Mouse (Mus musculus) hindlimb bud, embryonic 11.5 days (tissue): ENCODE results near the gene Abcd4.

ENCODE experiments used
- DNase-seq: peaks from one replicate; pipeline ENCODE4 v3.0.0-alpha.2; 2012; ENCODE audit warnings: low read depth, low spot score; ENCODE audit errors: extremely low spot score

Abcd4 gene

DNA sequence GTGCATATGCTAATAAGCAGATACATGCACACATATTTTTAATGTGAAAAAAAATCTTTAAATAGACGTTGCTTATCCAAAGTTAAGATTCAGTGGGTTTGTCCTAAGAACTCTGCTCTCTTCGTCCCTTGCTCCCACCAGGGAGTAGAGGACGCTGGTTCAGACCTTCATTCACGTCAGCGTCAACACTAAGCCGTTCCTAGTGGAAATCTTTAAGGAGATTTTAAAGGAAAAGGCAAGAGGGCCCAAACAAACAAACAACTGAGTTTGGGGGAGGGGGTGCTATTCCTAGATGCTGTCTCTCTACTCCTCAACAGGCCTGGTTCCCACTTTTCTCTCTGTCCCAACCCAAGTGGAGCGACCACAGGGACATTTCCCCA is 44.9 kb downstream of the Abcd4 start:
- no peak for DNase-seq

DNA sequence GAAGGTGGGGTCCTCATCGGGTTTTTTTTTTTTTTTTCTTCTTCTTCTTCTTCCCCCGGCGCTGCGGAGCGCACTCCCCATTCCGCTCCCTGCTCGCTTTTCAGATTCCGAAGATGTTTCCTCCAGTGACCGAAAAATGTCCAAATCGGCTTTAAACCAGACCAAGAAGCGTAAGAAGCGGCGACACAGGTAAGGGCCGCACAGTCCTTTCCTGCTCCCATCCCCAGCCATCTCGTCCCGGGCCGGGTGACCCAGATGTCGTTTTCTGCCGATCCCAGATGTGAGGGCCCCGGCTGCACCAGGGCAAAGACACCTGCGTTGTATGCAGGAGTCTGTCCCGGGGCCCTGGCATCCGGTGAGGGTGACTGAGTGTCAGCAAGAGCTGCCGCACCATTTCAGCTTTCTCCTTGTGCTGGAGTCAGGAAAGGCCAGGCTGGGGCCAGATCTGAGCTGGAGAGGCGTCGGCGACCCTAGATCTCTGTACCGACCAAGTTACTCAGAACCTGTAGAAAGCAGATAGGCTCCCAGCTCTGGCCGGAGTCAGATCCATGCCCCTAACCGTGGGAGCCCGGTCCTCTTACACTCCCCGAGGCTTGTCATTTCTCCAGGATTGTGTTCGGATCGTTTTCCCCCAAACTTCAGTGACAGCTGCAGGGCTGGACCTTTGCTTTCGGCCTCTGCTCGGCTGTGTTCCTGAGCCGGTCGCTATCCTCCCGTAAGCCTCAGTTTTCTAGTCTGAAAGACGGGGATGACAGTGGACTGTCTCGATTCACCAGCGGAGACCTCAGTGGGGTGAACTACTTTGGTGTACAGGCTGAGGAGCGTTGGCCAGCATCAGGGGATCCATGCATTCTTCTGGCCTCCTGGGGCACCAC is 45.5 kb downstream of the Abcd4 start:
- no peak for DNase-seq

DNA sequence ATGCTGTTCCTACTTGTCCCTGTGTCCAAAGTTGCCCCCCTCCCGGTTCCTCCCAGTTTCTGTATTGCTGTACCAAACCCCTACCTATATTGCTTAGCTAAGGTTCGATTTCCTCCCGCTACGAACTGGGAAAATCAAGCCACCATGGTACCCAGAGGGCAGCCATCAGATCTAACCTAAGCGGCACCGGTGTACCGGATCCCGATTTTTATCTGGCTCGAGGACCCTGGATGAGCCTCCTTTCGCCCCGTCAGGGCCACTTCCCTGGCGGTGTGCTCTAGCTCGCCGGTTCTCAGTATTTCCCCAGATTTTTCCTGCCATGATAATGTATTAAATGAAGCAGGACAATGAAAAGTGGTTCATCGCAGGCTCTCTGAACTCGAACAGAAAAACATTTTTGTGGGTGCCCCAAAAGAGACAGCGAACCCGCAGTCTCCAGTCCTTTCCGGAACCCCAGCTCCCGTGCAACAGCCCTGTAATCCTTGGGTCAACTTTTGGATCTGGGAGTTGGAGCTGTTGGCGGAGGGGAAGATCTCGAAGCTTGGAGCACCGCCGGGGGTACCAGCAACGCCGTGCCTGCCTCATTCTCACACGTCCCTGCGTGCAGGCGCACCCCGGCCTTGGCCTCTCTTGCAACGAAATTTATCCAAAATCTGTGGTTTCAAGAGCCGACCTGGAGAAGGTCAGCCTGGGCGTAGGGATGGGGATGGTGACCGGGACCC is 46.4 kb downstream of the Abcd4 start:
- DNase-seq = no peak

DNA sequence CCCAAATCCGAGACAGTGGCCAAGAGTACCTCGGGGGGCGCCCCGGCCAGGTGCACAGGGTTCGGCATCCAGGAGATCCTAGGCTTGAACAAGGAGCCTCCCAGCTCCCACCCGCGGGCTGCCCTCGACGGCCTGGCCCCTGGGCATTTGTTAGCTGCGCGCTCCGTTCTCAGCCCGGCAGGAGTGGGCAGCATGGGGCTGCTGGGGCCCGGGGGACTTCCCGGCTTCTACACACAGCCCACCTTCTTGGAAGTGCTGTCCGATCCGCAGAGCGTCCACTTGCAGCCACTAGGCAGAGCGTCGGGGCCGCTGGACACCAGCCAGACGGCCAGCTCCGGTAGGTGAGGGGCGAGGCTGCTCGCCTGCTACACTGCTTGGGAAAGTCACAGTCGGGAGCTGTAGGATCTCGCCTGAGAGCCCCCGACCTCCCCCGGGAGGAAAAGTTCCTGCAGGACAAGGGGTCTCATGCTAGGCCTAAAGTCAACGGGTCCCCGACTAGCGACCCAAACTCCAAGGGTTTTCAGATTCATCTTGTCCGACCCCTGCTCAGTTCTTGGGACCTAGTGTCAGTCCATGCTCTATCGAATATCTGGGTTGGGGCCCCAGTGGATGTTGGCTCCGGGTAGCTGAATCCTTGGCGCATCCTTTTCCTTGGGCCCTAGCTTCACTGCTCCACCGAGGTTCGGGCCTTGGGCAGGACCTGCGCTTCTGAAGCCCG is 47.1 kb downstream of the Abcd4 start:
- no peak for DNase-seq

DNA sequence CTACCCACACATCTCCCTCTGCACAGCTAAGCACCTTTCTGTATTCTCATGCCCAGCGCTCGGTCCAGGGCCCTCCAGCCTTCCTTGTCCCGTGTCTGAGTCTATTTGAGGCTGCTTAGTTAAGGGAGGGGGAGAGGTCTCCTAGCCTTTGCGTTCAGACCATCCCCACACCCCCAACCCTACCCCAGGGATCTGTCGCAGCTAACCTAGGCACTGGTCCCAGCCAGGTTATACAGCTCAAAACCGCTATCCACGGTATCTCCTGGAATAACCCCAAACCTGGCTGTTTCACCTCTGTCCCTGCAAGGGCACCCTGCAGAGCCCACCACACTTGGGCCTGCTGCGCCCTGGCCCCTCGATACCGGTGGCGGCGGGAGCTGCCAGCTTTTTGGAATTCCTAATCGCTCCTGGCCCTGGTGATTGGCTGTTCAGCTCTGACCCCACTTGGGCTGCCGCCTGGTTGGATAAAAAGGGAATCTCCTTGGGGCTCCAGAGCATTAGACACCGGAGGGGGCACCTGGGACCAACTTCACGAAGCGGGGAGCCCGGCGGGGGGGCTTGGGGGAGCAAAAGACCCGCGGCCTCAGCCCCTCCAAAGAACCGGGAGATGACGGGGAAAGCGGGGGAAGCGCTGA is 47.8 kb downstream of the Abcd4 start, which contains the start of gene Vsx2:
Gene Vsx2 (plus strand): TSS at position 427 of the 635 bp plus-strand sequence.
- no peak for DNase-seq

DNA sequence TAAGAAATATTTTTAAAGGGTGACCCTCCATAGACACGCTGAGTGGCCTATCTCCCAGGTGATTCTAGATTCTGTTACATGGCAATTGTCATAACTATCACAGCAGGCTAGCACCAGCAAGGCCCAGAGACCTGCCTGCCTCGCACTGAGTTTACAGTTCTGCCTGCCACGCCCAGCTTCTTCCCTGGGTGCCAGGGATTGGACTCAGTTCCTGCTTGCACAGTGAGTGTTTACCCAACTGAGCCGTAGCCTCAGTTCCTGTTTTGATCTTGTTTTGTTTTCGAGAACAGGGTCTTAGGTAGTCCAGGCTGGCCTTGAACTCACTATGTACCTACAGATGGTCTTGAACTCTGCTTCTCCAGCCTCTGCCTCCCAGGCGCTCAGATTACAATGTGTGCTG is 49.6 kb downstream of the Abcd4 start:
- DNase-seq = no peak

DNA sequence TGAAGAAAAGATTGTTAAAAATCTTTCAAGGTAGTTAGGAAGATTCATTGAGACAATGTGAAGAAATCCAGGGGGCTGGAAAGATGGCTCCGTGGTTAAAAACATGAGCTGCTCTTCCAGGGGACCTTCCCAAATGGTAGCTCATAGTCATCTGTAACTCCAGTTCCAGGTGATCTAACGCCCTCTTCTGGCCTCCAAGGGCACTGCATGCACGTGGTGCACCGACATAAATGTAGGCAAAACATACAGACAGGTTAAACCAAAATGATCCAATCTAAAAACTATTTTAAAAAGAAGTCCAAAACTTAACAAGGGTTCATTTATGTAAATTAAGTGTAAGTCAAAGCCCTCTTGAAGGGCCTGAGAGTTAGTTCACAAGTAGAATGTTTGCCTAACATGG is 54.7 kb downstream of the Abcd4 start:
- DNase-seq = no peak

DNA sequence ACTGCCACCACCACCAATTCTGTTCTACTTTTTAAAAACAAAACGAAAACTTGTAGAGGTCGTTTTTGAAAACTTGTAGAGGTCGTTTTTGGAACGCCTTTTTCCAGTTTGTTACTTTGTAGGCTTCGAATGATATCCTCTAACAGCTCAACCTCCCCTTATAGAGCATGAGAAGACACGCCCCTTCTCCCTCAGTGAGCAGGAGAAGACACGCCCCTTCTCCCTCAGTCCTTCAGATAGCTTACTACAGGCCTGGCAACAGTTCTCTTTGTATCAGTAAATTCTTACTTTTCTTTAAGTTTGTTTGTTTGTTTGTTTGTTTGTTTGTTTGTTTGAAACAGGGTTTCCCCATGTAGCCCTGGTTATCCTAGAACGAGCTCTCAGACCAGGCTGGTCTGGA is 62.0 kb downstream of the Abcd4 start:
- no peak for DNase-seq
